Comparison of ENCODE assay signal across 8 mouse cellular contexts in the genomic region with DNA sequence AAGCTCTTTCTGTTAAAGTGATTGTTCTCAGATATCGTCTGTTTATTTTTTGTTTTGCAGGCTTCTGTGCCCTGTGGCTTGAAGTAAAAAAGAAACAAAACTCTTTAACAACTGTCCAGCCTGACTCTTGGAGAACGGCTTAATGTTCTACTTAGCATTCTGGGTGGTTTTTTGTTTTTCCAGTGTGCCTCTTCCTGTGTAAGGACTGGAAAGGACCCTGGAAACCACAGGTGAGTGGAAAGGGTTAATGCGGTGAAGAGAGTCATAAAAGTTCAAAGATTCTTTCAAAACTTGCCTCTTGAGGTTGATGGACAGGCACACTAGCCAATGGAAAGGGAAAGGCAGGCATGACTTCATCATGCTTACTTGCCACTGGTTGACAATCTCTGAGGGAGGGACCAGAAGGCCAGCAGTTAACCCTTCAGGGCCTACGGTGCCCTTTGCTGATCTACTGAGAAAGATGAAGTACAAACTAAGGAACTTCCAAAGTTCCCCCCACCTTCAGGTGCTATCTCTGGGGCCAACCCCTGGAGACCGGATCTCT. TPM values are rescaled to one million over a fixed set of nuclear protein-coding genes. Genes with fewer than 3 reads are reported as not detected.
DNase-seq lines count a peak whose midpoint lies in the region; ATAC-seq lines count a peak whose summit lies in the region.

No protein-coding gene starts in this region.

- no peak overlapping the region for H3K27ac ChIP-seq in forebrain, embryonic 15.5 days (replicated peaks)
- H3K27ac ChIP-seq in neural tube, embryonic 15.5 days (replicated peaks): no peak overlapping the region

- WGBS in forebrain, embryonic 15.5 days: 11% methylated on average over 5 of the region's 5 CpGs
- 8% methylated on average over 5 of the region's 5 CpGs for WGBS in neural tube, embryonic 15.5 days

- intact Hi-C loops in heart, postnatal 14 days (cut with DNase I): no loop called here

- no peak overlapping the region for H3K9ac ChIP-seq in forebrain, embryonic 15.5 days (replicated peaks)
- no peak overlapping the region for H3K9ac ChIP-seq in neural tube, embryonic 15.5 days (replicated peaks)

- ATAC-seq in forebrain, embryonic 15.5 days (replicated peaks): 0 out of 2 replicates have a peak, but pooled peaks have one; percentile 55
- ATAC-seq in neural tube, embryonic 15.5 days (ENCODE audit: low FRiP score): 0 out of 2 replicates have a peak, but pooled peaks have one; percentile 63

- DNase-seq in CD4-positive, CD25-positive, alpha-beta regulatory T cell, adult 2 months (ENCODE audit: low read depth, low spot score): peak; percentile 98
- peak; percentile 80 for DNase-seq in adrenal gland, postnatal 25 days
- peak; percentile 88 to 94 for DNase-seq in heart, postnatal 14 days
- peak; percentile 96 for DNase-seq in kidney, postnatal 4 days
- DNase-seq in lung, adult 18-20 months: peak; percentile 94
- peak; percentile 98 for DNase-seq in thymus, postnatal 0 days (ENCODE audit: low spot score)

- H3K27me3 ChIP-seq in forebrain, embryonic 15.5 days: no peaks in the 10 kb centered on the region
- H3K27me3 ChIP-seq in neural tube, embryonic 15.5 days (replicated peaks): no peaks in the 10 kb centered on the region

- no peak overlapping the region for H3K4me3 ChIP-seq in forebrain, embryonic 15.5 days
- H3K4me3 ChIP-seq in neural tube, embryonic 15.5 days (replicated peaks): 0 out of 2 replicates have a peak overlapping the region, but pooled peaks have one; percentile 5

- no peaks in the 10 kb centered on the region for H3K9me3 ChIP-seq in forebrain, embryonic 15.5 days
- H3K9me3 ChIP-seq in neural tube, embryonic 15.5 days (replicated peaks): no peaks in the 10 kb centered on the region

- H3K36me3 ChIP-seq in forebrain, embryonic 15.5 days: no peaks in the 10 kb centered on the region
- no peaks in the 10 kb centered on the region for H3K36me3 ChIP-seq in neural tube, embryonic 15.5 days

- H3K4me2 ChIP-seq in forebrain, embryonic 15.5 days (replicated peaks): no peak overlapping the region
- H3K4me2 ChIP-seq in neural tube, embryonic 15.5 days: peak overlapping the region; percentile 35

- H3K4me1 ChIP-seq in forebrain, embryonic 15.5 days: peaks cover 32% of the 10 kb centered on the region
- H3K4me1 ChIP-seq in neural tube, embryonic 15.5 days: peaks cover 26% of the 10 kb centered on the region

RNA-seq across cellular contexts. Expression of gene Kdm2b, which starts 4.8 kb away (rescaled TPM):
- total RNA-seq in adrenal gland, postnatal 25 days (2021): 16.4 and 22.7 TPM in 2 replicates
- polyA plus RNA-seq in forebrain, embryonic 15.5 days (2015; fragmentation: Nextera tagmentation; extraction: Ambion mirVana): 138 and 141 TPM in 2 replicates
- 10 to 100 TPM; 16.9 to 17.3 TPM for total RNA-seq in heart, postnatal 14 days (2021)
- 81.4 and 89.2 TPM in 2 replicates for polyA plus RNA-seq in neural tube, embryonic 15.5 days (2015; fragmentation: Nextera tagmentation; extraction: Ambion mirVana)
- 29.6 and 31.8 TPM in 2 replicates for polyA plus RNA-seq in thymus, postnatal 0 days (2015; fragmentation: Nextera tagmentation; extraction: Ambion mirVana)

RNA-seq across cellular contexts. Expression of gene Orai1, which starts 20.5 kb away (rescaled TPM):
- total RNA-seq in adrenal gland, postnatal 25 days (2021): 11.7 and 13.4 TPM in 2 replicates
- polyA plus RNA-seq in forebrain, embryonic 15.5 days (2015; fragmentation: Nextera tagmentation; extraction: Ambion mirVana): 14.0 and 14.9 TPM in 2 replicates
- 10 to 100 TPM; 17.2 to 19.5 TPM for total RNA-seq in heart, postnatal 14 days (2021)
- 14.1 and 14.2 TPM in 2 replicates for polyA plus RNA-seq in neural tube, embryonic 15.5 days (2015; fragmentation: Nextera tagmentation; extraction: Ambion mirVana)
- polyA plus RNA-seq in thymus, postnatal 0 days (2015; fragmentation: Nextera tagmentation; extraction: Ambion mirVana): 16.1 and 17.3 TPM in 2 replicates

RNA-seq across cellular contexts. Expression of gene Morn3, which starts 52.4 kb away (rescaled TPM):
- not detected in 2 replicates for total RNA-seq in adrenal gland, postnatal 25 days (2021)
- 1.1 and 2.2 TPM in 2 replicates for polyA plus RNA-seq in forebrain, embryonic 15.5 days (2015; fragmentation: Nextera tagmentation; extraction: Ambion mirVana)
- under 1 TPM in 1 of 2 experiments, not detected in 1; 0.93 TPM for total RNA-seq in heart, postnatal 14 days (2021)
- 0.68 TPM in 1 of 2 replicates, not detected in the other for polyA plus RNA-seq in neural tube, embryonic 15.5 days (2015; fragmentation: Nextera tagmentation; extraction: Ambion mirVana)
- 0.58 and 0.60 TPM in 2 replicates for polyA plus RNA-seq in thymus, postnatal 0 days (2015; fragmentation: Nextera tagmentation; extraction: Ambion mirVana)
